In genomic region chr13:100494370-100494769, GRCm38 (mm10) we compare ENCODE assay signal across 14 mouse cellular contexts. TPM values are rescaled to one million over a fixed set of nuclear protein-coding genes. Genes with fewer than 3 reads are reported as not detected.
DNase-seq lines count a peak whose midpoint lies in the region; ATAC-seq and TF ChIP-seq lines count a peak whose summit lies in the region.
"Not testable (repeated sequence)": the region's sequence is repeated elsewhere in the genome, so short reads cannot be mapped to it uniquely, and the experiment has no call there.
"Had no signal": no experiment of that assay in that cellular context is flagged by ENCODE, and none has a peak within 500 bp of the region (broad histone marks: within the 10 kb centered on the region; RNA-seq: fewer than 3 reads in every experiment).

No protein-coding gene starts in this region.

- H3K9ac ChIP-seq in ES-E14 (ENCODE audit: insufficient read depth, low read depth, low read length, poor library complexity, severe bottlenecking); lung, postnatal 0 days (replicated peaks; ENCODE audit: low read depth); stomach, postnatal 0 days (ENCODE audit: low read length): not testable (repeated sequence)

- in situ Hi-C loops in ES-E14 (cut with MboI; ENCODE audit: low sequenced_read_pairs in 2 of 2, unreplicated experiment in 2 of 2): not testable (repeated sequence)

- H3K9me3 ChIP-seq in ES-E14 (ENCODE audit: control insufficient read depth, insufficient read depth, low read depth, low read length); limb, embryonic 10.5 days (replicated peaks); lung, postnatal 0 days (ENCODE audit: low read length); stomach, postnatal 0 days (ENCODE audit: control insufficient read depth, low read length): not testable (repeated sequence)

- H3K27ac ChIP-seq in ES-E14 (ENCODE audit: insufficient read depth, low read depth, low read length, poor library complexity, severe bottlenecking); limb, embryonic 10.5 days; lung, postnatal 0 days (ENCODE audit: low read length); stomach, postnatal 0 days (replicated peaks): not testable (repeated sequence)

- DNase-seq in A20 (ENCODE audit: low read depth, low spot score) (peak; percentile 12), ES-E14 (ENCODE audit: low read depth, low spot score) (peak; percentile 24)
- DNase-seq in adrenal gland, postnatal 14 days: peak; percentile 12
- peak; percentile 57 for DNase-seq in induced T-regulatory cell, adult 2 months (ENCODE audit: low read depth)
- peak; percentile 22 for DNase-seq in limb, embryonic 10.5 days (ENCODE audit: low spot score)
- DNase-seq in lung, postnatal 0 days (ENCODE audit: low spot score): not testable (repeated sequence)
- DNase-seq in stomach, postnatal 0 days (ENCODE audit: low spot score): peak; percentile 38

- 64% methylated on average over 8 of the region's 8 CpGs for WGBS in limb, embryonic 10.5 days
- WGBS in lung, postnatal 0 days: 68% methylated on average over 8 of the region's 8 CpGs
- WGBS in stomach, postnatal 0 days: 64% methylated on average over 8 of the region's 8 CpGs

- TF ChIP-seq EP300 in lung, postnatal 0 days (IDR thresholded peaks at IDR 0.05); stomach, postnatal 0 days (optimal IDR thresholded peaks at IDR 0.05): not testable (repeated sequence)

- peak; percentile 49 for TF ChIP-seq CTCF in lung, postnatal 0 days (IDR thresholded peaks at IDR 0.05)
- TF ChIP-seq CTCF in stomach, postnatal 0 days (IDR thresholded peaks at IDR 0.05; ENCODE audit: low read depth): peak; percentile 55

- not testable (repeated sequence) for H3K4me3 ChIP-seq in ES-E14 (ENCODE audit: insufficient read depth in 1 of 2, low read depth in 1 of 2, low read length in 2 of 2, poor library complexity in 1 of 2, severe bottlenecking in 1 of 2); limb, embryonic 10.5 days; lung, postnatal 0 days (ENCODE audit: low read depth, low read length); stomach, postnatal 0 days (ENCODE audit: low read depth, low read length)

- not testable (repeated sequence) for H3K4me1 ChIP-seq in ES-E14 (ENCODE audit: control insufficient read depth in 2 of 2, insufficient read depth in 2 of 2, low read length in 2 of 2, poor library complexity in 1 of 2); limb, embryonic 10.5 days; lung, postnatal 0 days (ENCODE audit: insufficient read depth, low read depth, low read length); stomach, postnatal 0 days (replicated peaks; ENCODE audit: control insufficient read depth, insufficient read depth)

- not testable (repeated sequence) for H3K27me3 ChIP-seq in limb, embryonic 10.5 days (ENCODE audit: low read depth, poor library complexity, severe bottlenecking); lung, postnatal 0 days (replicated peaks; ENCODE audit: insufficient read depth, low read length); stomach, postnatal 0 days (ENCODE audit: control insufficient read depth, insufficient read depth, low read length)

- ATAC-seq in lung, postnatal 0 days; stomach, postnatal 0 days (ENCODE audit: low FRiP score, low TSS enrichment): not testable (repeated sequence)

- not testable (repeated sequence) for H3K36me3 ChIP-seq in ES-E14 (ENCODE audit: control insufficient read depth, insufficient read depth, low read length, poor library complexity, severe bottlenecking); limb, embryonic 10.5 days; lung, postnatal 0 days (ENCODE audit: insufficient read depth, low read length); stomach, postnatal 0 days (ENCODE audit: control insufficient read depth, insufficient read depth, low read length)

- not testable (repeated sequence) for H3K4me2 ChIP-seq in lung, postnatal 0 days (replicated peaks; ENCODE audit: low read depth, low read length); stomach, postnatal 0 days (replicated peaks; ENCODE audit: low read depth)

RNA-seq across cellular contexts. Expression of gene Gtf2h2, which starts 2.0 kb away (rescaled TPM):
- total RNA-seq in ES-E14 (2012; rRNA removed): 39.6 and 39.7 TPM in 2 replicates
- total RNA-seq in adrenal gland, postnatal 14 days (2021): 29.1 and 31.8 TPM in 2 replicates
- polyA plus RNA-seq in limb, embryonic 10.5 days (2016; fragmentation: Nextera tagmentation; extraction: Ambion mirVana): 91.7 and 99.3 TPM in 2 replicates
- 22.9 and 35.5 TPM in 2 replicates for polyA plus RNA-seq in lung, postnatal 0 days (2015; fragmentation: Nextera tagmentation; extraction: Ambion mirVana)
- polyA plus RNA-seq in stomach, postnatal 0 days (2015; fragmentation: Nextera tagmentation; extraction: Ambion mirVana): 25.3 and 25.7 TPM in 2 replicates

RNA-seq across cellular contexts. Expression of gene Naip1, which starts 41.7 kb away (rescaled TPM):
- 0.04 and 0.05 TPM in 2 replicates for total RNA-seq in ES-E14 (2012; rRNA removed)
- 0.07 and 0.26 TPM in 2 replicates for total RNA-seq in adrenal gland, postnatal 14 days (2021)
- not detected in 2 replicates for polyA plus RNA-seq in limb, embryonic 10.5 days (2016; fragmentation: Nextera tagmentation; extraction: Ambion mirVana)
- polyA plus RNA-seq in lung, postnatal 0 days (2015; fragmentation: Nextera tagmentation; extraction: Ambion mirVana): not detected in 2 replicates
- 0.06 and 0.10 TPM in 2 replicates for polyA plus RNA-seq in stomach, postnatal 0 days (2015; fragmentation: Nextera tagmentation; extraction: Ambion mirVana)
- total RNA-seq: gastrocnemius, adult 8-10 months; heart, postnatal 4 days; megakaryocyte progenitor cell, adult 5-6 weeks had no signal
- polyA plus RNA-seq: forebrain, embryonic 13.5 days; heart, embryonic 10.5 days; liver, embryonic 15.5 days; midbrain, embryonic 11.5 days had no signal

RNA-seq across cellular contexts. Expression of gene Ocln, which starts 58.1 kb away (rescaled TPM):
- 6.2 and 17.1 TPM in 2 replicates for total RNA-seq in ES-E14 (2012; rRNA removed)
- 4.4 and 6.7 TPM in 2 replicates for total RNA-seq in adrenal gland, postnatal 14 days (2021)
- polyA plus RNA-seq in limb, embryonic 10.5 days (2016; fragmentation: Nextera tagmentation; extraction: Ambion mirVana): 1.3 and 1.8 TPM in 2 replicates
- 71.0 and 76.9 TPM in 2 replicates for polyA plus RNA-seq in lung, postnatal 0 days (2015; fragmentation: Nextera tagmentation; extraction: Ambion mirVana)
- polyA plus RNA-seq in stomach, postnatal 0 days (2015; fragmentation: Nextera tagmentation; extraction: Ambion mirVana): 65.7 and 66.0 TPM in 2 replicates

Comparison
In these comparisons a context has a peak if more than half of its experiments do, and no peak if none do; other contexts are left out.
1. RNA of gene Ocln, which starts 58.1 kb away (polyA plus RNA-seq): 71.0 to 76.9 TPM in lung, postnatal 0 days and 65.7 to 66.0 TPM in stomach, postnatal 0 days; 1.3 to 1.8 TPM in limb, embryonic 10.5 days; every median in the first group is over 10 times any median in the second.